Mouse (Mus musculus) liver, embryonic 16.5 days (tissue): ENCODE measurements around the gene Olfr1174-ps. TPM values are rescaled to one million over a fixed set of nuclear protein-coding genes. Genes with fewer than 3 reads are reported as not detected.

Experiments used
- ATAC-seq: fragments of 200-750 bp; cut with Nextera tagmentation; 2 replicates; pipeline ENCODE4 v1.8.0; 2017; ENCODE audit warnings: low read depth, mild to moderate bottlenecking, moderate number of reproducible peaks, moderate library complexity
- H3K27ac ChIP-seq: fragments of 300-500 bp; sonication (generic); 2 replicates; pipeline ENCODE4 v1.5.1; 2014; ENCODE audit warnings: mild to moderate bottlenecking, low read length
- H3K27me3 ChIP-seq: fragments of 300-500 bp; sonication (generic); 2 replicates; pipeline ENCODE4 v1.6.1; 2014; ENCODE audit warnings: low read depth, low read length, mixed read lengths; ENCODE audit not compliant: control insufficient read depth, insufficient read depth
- H3K36me3 ChIP-seq: fragments of 300-500 bp; sonication (generic); 2 replicates; pipeline ENCODE4 v1.6.1; 2014; ENCODE audit warnings: mild to moderate bottlenecking; ENCODE audit not compliant: control insufficient read depth, insufficient read depth
- H3K4me1 ChIP-seq: fragments of 300-500 bp; sonication (generic); 2 replicates; pipeline ENCODE4 v1.6.1; 2014; ENCODE audit warnings: low read depth, low read length, mixed read lengths; ENCODE audit not compliant: control insufficient read depth
- H3K4me2 ChIP-seq: fragments of 300-500 bp; sonication (generic); 2 replicates; pipeline ENCODE4 v1.6.1; 2014; ENCODE audit warnings: low read depth, low read length, mixed read lengths
- H3K4me3 ChIP-seq: fragments of 300-500 bp; sonication (generic); 2 replicates; pipeline ENCODE4 v1.5.1; 2014; ENCODE audit warnings: low read depth, mild to moderate bottlenecking, low read length
- H3K9ac ChIP-seq: fragments of 300-500 bp; sonication (generic); 2 replicates; pipeline ENCODE4 v1.6.1; 2014; ENCODE audit warnings: low read depth, low read length
- H3K9me3 ChIP-seq: fragments of 300-500 bp; sonication (generic); replicated peaks from 2 replicates; pipeline ENCODE4 v1.6.1; 2016; ENCODE audit warnings: low read length; ENCODE audit not compliant: control insufficient read depth
- WGBS: fragments of 180-500 bp; shearing (Covaris S2); extraction: QIAGEN DNeasy Blood & Tissue Kit; methylation state at CpG from one replicate; pipeline ENCODE4 v1.1.7; 2014; ENCODE audit not compliant: insufficient replicate concordance; 5-methylcytosine and 5-hydroxymethylcytosine counted together
- polyA plus RNA-seq: library from polyadenylated mRNA; unstranded; fragments of >200 nt; fragmentation: Nextera tagmentation; extraction: Ambion mirVana; gene quantifications from 2 replicates; pipeline ENCODE4 v1.2.1, GENCODE M21; 2015

Olfr1174-ps gene
- not detected in 2 replicates for polyA plus RNA-seq

GRCm38 (mm10) chr2:88315035-88315434 is at the start of gene Olfr1174-ps:
Olfr1174-ps (minus strand) TSS chr2:88315135.
- no peak within 1 kb of the TSS for H3K27ac ChIP-seq
- no peak within 1 kb of the TSS for H3K4me3 ChIP-seq
- H3K36me3 ChIP-seq: no peaks in the 10 kb centered on the region
- WGBS: 73% methylated on average over 4 of the region's 4 CpGs
- H3K9me3 ChIP-seq: no peaks in the 10 kb centered on the region
- no peak within 1 kb of the TSS for H3K4me2 ChIP-seq
- ATAC-seq: no peak
- H3K4me1 ChIP-seq: no peaks in the 10 kb centered on the region
- H3K27me3 ChIP-seq: no peaks in the 10 kb centered on the region
- H3K9ac ChIP-seq: no peak within 1 kb of the TSS

DNA sequence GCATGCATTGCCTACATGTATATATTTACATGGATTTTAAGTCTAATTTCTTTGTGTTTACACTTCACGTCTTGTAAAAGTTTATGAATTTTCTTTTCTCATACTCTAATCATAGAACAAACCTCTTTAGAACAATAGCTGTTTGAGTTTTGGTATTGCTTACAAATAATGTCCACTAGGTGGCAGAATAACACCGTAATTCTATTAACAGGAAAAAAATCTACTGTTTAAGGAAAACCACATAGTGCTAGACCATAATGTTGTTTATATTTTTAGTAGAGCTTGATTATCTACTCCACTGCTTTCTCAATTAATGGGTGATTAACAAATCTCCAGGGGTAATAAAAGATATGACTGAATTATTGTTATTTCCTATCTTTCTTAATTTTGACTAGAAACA is 41.4 kb upstream of the Olfr1174-ps start:
- 0% methylated on average over 2 of the region's 2 CpGs for WGBS
- Histone ChIP-seq H3K27ac (no peak overlapping the region), H3K4me1 (no peaks in the 10 kb centered on the region), H3K4me2 (no peak overlapping the region), H3K9ac (no peak overlapping the region), H3K4me3 (no peak overlapping the region), H3K9me3 (no peaks in the 10 kb centered on the region), H3K36me3 (no peaks in the 10 kb centered on the region), H3K27me3 (no peaks in the 10 kb centered on the region)
- no peak for ATAC-seq

DNA sequence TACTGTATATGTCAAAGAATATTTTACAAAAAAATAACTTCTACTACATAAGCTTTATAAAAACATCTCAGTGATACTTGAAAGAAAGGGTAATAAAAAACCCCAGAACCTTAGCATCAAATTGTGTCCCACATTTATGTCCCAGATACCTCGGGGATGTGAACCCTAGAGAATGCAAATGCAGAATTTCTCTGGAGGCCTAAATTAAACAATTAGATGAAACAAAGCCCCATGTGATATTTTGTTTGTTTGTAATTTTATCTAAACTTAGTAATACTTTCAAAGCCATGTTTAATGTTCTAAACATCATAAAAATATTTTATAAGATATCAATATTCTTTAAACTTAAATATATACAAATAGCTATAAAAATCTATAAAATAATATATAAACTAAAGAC is 31.5 kb upstream of the Olfr1174-ps start, which contains the start of gene Olfr1177-ps:
Olfr1177-ps (minus strand) TSS at position 101 of the 400 bp plus-strand sequence.
- Histone ChIP-seq H3K4me1 (no peaks in the 10 kb centered on the region), H3K36me3 (no peaks in the 10 kb centered on the region), H3K9ac (no peak within 1 kb of the TSS), H3K4me3 (no peak within 1 kb of the TSS), H3K27me3 (no peaks in the 10 kb centered on the region), H3K27ac (no peak within 1 kb of the TSS), H3K9me3 (no peaks in the 10 kb centered on the region), H3K4me2 (no peak within 1 kb of the TSS)
- no peak for ATAC-seq
- WGBS: 56% methylated on average over 1 of the region's 1 CpGs

DNA sequence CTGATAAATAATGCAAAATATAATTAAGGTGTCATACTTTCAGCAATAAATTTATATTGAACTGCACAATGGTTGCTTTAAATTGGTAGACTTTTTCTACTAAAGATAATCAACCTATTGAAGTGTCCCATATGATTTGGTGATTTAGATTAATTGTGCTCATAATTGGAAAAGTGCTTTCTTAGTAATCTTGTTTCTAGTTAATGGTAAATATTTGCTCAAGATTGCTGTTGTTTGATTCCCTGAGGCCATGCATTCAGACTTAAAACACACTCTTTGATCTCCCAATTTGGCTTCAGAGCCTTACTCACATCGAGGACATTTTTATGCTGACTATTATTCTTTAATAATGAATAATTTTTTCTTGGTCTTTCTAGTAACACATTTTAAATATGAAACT is 21.5 kb upstream of the Olfr1174-ps start, which contains the start of gene Olfr1176:
Olfr1176 (plus strand) TSS at position 301 of the 400 bp plus-strand sequence.
- WGBS: 53% methylated on average over 1 of the region's 1 CpGs
- no peaks in the 10 kb centered on the region for H3K27me3 ChIP-seq
- ATAC-seq: no peak
- H3K36me3 ChIP-seq: no peaks in the 10 kb centered on the region
- H3K27ac ChIP-seq: no peak within 1 kb of the TSS
- no peaks in the 10 kb centered on the region for H3K4me1 ChIP-seq
- H3K9ac ChIP-seq: no peak within 1 kb of the TSS
- no peaks in the 10 kb centered on the region for H3K9me3 ChIP-seq
- no peak within 1 kb of the TSS for H3K4me2 ChIP-seq
- no peak within 1 kb of the TSS for H3K4me3 ChIP-seq

DNA sequence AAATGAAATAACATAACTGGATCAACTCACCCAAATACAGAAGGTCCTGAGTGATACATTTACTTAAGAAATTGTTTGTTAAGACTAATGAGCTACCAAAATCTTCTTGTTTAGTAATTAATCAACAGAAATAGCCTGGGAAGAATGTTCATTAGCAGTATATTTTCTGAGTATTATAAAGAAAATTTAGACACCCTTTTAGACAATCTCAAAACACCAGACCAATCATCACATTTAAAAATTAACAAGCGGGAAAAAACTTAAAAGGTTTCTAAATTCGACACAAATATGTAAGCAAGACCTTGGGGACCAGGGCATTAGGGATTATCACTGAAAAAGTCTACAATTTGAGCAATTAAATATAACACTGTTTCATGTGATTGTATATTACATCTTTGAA is 12.2 kb upstream of the Olfr1174-ps start, which contains the start of gene Olfr1175-ps:
Olfr1175-ps (minus strand) TSS at position 101 of the 400 bp plus-strand sequence.
- H3K4me1 ChIP-seq: no peaks in the 10 kb centered on the region
- H3K36me3 ChIP-seq: no peaks in the 10 kb centered on the region
- no peak within 1 kb of the TSS for H3K9ac ChIP-seq
- no peak within 1 kb of the TSS for H3K4me3 ChIP-seq
- H3K27me3 ChIP-seq: no peaks in the 10 kb centered on the region
- no peak for ATAC-seq
- no peaks in the 10 kb centered on the region for H3K9me3 ChIP-seq
- no peak within 1 kb of the TSS for H3K4me2 ChIP-seq
- 60% methylated on average over 2 of the region's 2 CpGs for WGBS
- no peak within 1 kb of the TSS for H3K27ac ChIP-seq

GRCm38 (mm10) chr2:88279775-88280174 is 35.2 kb downstream of the Olfr1174-ps start, which contains the start of gene Olfr1173:
Olfr1173 (minus strand) TSS chr2:88279875.
- H3K4me2 ChIP-seq: no peak within 1 kb of the TSS
- no peak for ATAC-seq
- H3K27me3 ChIP-seq: no peaks in the 10 kb centered on the region
- no peak within 1 kb of the TSS for H3K27ac ChIP-seq
- no peaks in the 10 kb centered on the region for H3K4me1 ChIP-seq
- no peaks in the 10 kb centered on the region for H3K9me3 ChIP-seq
- no peak within 1 kb of the TSS for H3K9ac ChIP-seq
- no peaks in the 10 kb centered on the region for H3K36me3 ChIP-seq
- H3K4me3 ChIP-seq: no peak within 1 kb of the TSS

Other genes with a start within 250 kb of the Olfr1174-ps start
- not detected in 2 replicates for gene Olfr1163, start 243.3 kb downstream of the Olfr1174-ps start, polyA plus RNA-seq
- not detected in 2 replicates for gene Olfr1164, start 221.2 kb downstream of the Olfr1174-ps start, polyA plus RNA-seq
- gene Olfr1166, start 186.9 kb downstream of the Olfr1174-ps start, polyA plus RNA-seq: not detected in 2 replicates
- gene Olfr1167, start 159.9 kb downstream of the Olfr1174-ps start, polyA plus RNA-seq: not detected in 2 replicates
- gene Olfr1168, start 133.3 kb downstream of the Olfr1174-ps start, polyA plus RNA-seq: not detected in 2 replicates
- gene Olfr1170, start 86.8 kb downstream of the Olfr1174-ps start, polyA plus RNA-seq: not detected in 2 replicates
- gene Olfr1173, start 35.3 kb downstream of the Olfr1174-ps start, polyA plus RNA-seq: not detected in 2 replicates
- gene Olfr1175-ps, start 12.1 kb upstream of the Olfr1174-ps start, polyA plus RNA-seq: not detected in 2 replicates
- gene Olfr1176, start 21.6 kb upstream of the Olfr1174-ps start, polyA plus RNA-seq: not detected in 2 replicates
- gene Olfr1177-ps, start 31.4 kb upstream of the Olfr1174-ps start, polyA plus RNA-seq: not detected in 2 replicates
- not detected in 2 replicates for gene Olfr1178, start 71.9 kb upstream of the Olfr1174-ps start, polyA plus RNA-seq
- not detected in 2 replicates for gene Olfr1179, start 91.3 kb upstream of the Olfr1174-ps start, polyA plus RNA-seq
- not detected in 2 replicates for gene Olfr1180, start 104.0 kb upstream of the Olfr1174-ps start, polyA plus RNA-seq
- not detected in 2 replicates for gene Olfr1181, start 111.0 kb upstream of the Olfr1174-ps start, polyA plus RNA-seq
- gene Gm13757, start 134.0 kb upstream of the Olfr1174-ps start, polyA plus RNA-seq: not detected in 2 replicates
- not detected in 2 replicates for gene Olfr1183, start 139.7 kb upstream of the Olfr1174-ps start, polyA plus RNA-seq
- gene Olfr1184, start 168.5 kb upstream of the Olfr1174-ps start, polyA plus RNA-seq: not detected in 2 replicates
- not detected in 2 replicates for gene Olfr1185-ps1, start 178.2 kb upstream of the Olfr1174-ps start, polyA plus RNA-seq
- not detected in 2 replicates for gene Olfr1186, start 203.4 kb upstream of the Olfr1174-ps start, polyA plus RNA-seq
- gene Olfr1188, start 241.8 kb upstream of the Olfr1174-ps start, polyA plus RNA-seq: not detected in 2 replicates